ENCODE assay signal across 8 mouse cellular contexts in genomic region chr11:104318940-104319781, GRCm38 (mm10).
DNase-seq lines count a peak whose midpoint lies in the region; ATAC-seq and TF ChIP-seq lines count a peak whose summit lies in the region.

No protein-coding gene starts in this region.

- H3K4me3 ChIP-seq in embryonic facial prominence, embryonic 12.5 days: peak overlapping the region; percentile 46
- peak overlapping the region; percentile 47 for H3K4me3 ChIP-seq in liver, adult 2 months (ENCODE audit: insufficient read depth, low read depth, low read length)
- peak overlapping the region; percentile 22 for H3K4me3 ChIP-seq in midbrain, embryonic 16.5 days (ENCODE audit: low read depth, low read length)

- peak; percentile 39 to 71 for DNase-seq in adrenal gland, adult (ENCODE audit: inconsistent age in 2 of 2, low spot score in 1 of 2)
- DNase-seq in adrenal gland, adult 8-10 months: no peak
- DNase-seq in R1 (ENCODE audit: low read depth, low spot score): peak; percentile 74
- peak; percentile 45 to 60 for DNase-seq in heart, postnatal 10 days
- DNase-seq in liver, adult 2 months (ENCODE audit: extremely low read depth, low read depth, low spot score): no peak
- no peak for DNase-seq in frontal cortex, adult 2 months (ENCODE audit: extremely low spot score in 1 of 2, low spot score in 1 of 2)

- H3K27ac ChIP-seq in embryonic facial prominence, embryonic 12.5 days: peak overlapping the region; percentile 54; the same call in 1 of the 2 replicates
- no peak overlapping the region for H3K27ac ChIP-seq in liver, adult 2 months (replicated peaks; ENCODE audit: insufficient read depth, low read depth, low read length)
- H3K27ac ChIP-seq in midbrain, embryonic 16.5 days (ENCODE audit: low read length): peak overlapping the region; percentile 44

- peak overlapping the region; percentile 49 for H3K9ac ChIP-seq in embryonic facial prominence, embryonic 12.5 days
- peak overlapping the region; percentile 14; the same call in 1 of the 2 replicates for H3K9ac ChIP-seq in liver, adult 2 months (ENCODE audit: low read depth, low read length)
- peak overlapping the region; percentile 49; the same call in 1 of the 2 replicates for H3K9ac ChIP-seq in midbrain, embryonic 16.5 days (ENCODE audit: low read depth, low read length)

- H3K27me3 ChIP-seq in embryonic facial prominence, embryonic 12.5 days: no peaks in the 10 kb centered on the region
- no peaks in the 10 kb centered on the region for H3K27me3 ChIP-seq in liver, adult 2 months (ENCODE audit: control insufficient read depth, insufficient read depth, low read length)
- H3K27me3 ChIP-seq in midbrain, embryonic 16.5 days (ENCODE audit: control insufficient read depth, insufficient read depth, low read depth, low read length): no peaks in the 10 kb centered on the region

- intact Hi-C loops in heart, postnatal 10 days (cut with DNase I): loop anchor here (5.0 kb wide), 1 partner anchor 188 kb away; no protein-coding TSS in a partner anchor

- H3K79me2 ChIP-seq in liver, adult 2 months (ENCODE audit: control insufficient read depth, insufficient read depth, low read length): no peaks in the 10 kb centered on the region

- WGBS in embryonic facial prominence, embryonic 12.5 days: under 1% methylated on average over 24 of the region's 24 CpGs
- 14% methylated on average over 24 of the region's 24 CpGs for WGBS in liver, adult 2 months
- WGBS in midbrain, embryonic 16.5 days: 3% methylated on average over 24 of the region's 24 CpGs

- peak; percentile 49; the same call in 1 of the 2 replicates for ATAC-seq in embryonic facial prominence, embryonic 12.5 days (ENCODE audit: insufficient number of reproducible peaks, insufficient read depth, low FRiP score, low TSS enrichment)
- peak; percentile 52 for ATAC-seq in midbrain, embryonic 16.5 days

- H3K9me3 ChIP-seq in embryonic facial prominence, embryonic 12.5 days: no peaks in the 10 kb centered on the region
- no peaks in the 10 kb centered on the region for H3K9me3 ChIP-seq in midbrain, embryonic 16.5 days (replicated peaks; ENCODE audit: control insufficient read depth, low read length, poor library complexity, severe bottlenecking)

- no peak for TF ChIP-seq CTCF in liver, adult 2 months (IDR thresholded peaks at IDR 0.05; ENCODE audit: low read depth, low read length)

- H3K4me2 ChIP-seq in embryonic facial prominence, embryonic 12.5 days (replicated peaks): peak overlapping the region; percentile 67
- peak overlapping the region; percentile 50 for H3K4me2 ChIP-seq in midbrain, embryonic 16.5 days (ENCODE audit: low read length)

- TF ChIP-seq POLR2A in liver, adult 2 months (IDR thresholded peaks at IDR 0.05; ENCODE audit: extremely low read depth, insufficient read depth, low read length): no peak

- peaks cover 16% of the 10 kb centered on the region; the same call in 1 of the 2 replicates for H3K4me1 ChIP-seq in embryonic facial prominence, embryonic 12.5 days
- peaks cover 3% of the 10 kb centered on the region; the same call in 1 of the 2 replicates for H3K4me1 ChIP-seq in liver, adult 2 months (ENCODE audit: control insufficient read depth, insufficient read depth, low read length)
- peaks cover 18% of the 10 kb centered on the region for H3K4me1 ChIP-seq in midbrain, embryonic 16.5 days (ENCODE audit: control insufficient read depth, insufficient read depth, low read length)

- no peaks in the 10 kb centered on the region for H3K36me3 ChIP-seq in embryonic facial prominence, embryonic 12.5 days
- no peaks in the 10 kb centered on the region for H3K36me3 ChIP-seq in liver, adult 2 months (ENCODE audit: control insufficient read depth, insufficient read depth, low read length)
- peaks cover 9% of the 10 kb centered on the region; the same call in 1 of the 2 replicates for H3K36me3 ChIP-seq in midbrain, embryonic 16.5 days (ENCODE audit: control insufficient read depth, insufficient read depth, low read length)

Comparison
In these comparisons a context has a peak if more than half of its experiments do, and no peak if none do; other contexts are left out.
1. DNase-seq: peak in adrenal gland, adult (2 of 2), R1 (single experiment) and heart, postnatal 10 days (2 of 2); none in adrenal gland, adult 8-10 months (single experiment), liver, adult 2 months (single experiment) and frontal cortex, adult 2 months (0 of 2).
2. Peak in every context shown above with its lines, with median percentiles within 50 percentile points of each other: H3K4me3 ChIP-seq and H3K9ac ChIP-seq.